Mouse (Mus musculus) neural tube, embryonic 15.5 days (tissue): Measurements from ENCODE around the gene Nectin3. TPM values are rescaled to one million over a fixed set of nuclear protein-coding genes. Genes with fewer than 3 reads are reported as not detected.

Experiments
- ATAC-seq: fragments of 200-750 bp; cut with Nextera tagmentation; 2 replicates; pipeline ENCODE4 v1.8.0; 2017; ENCODE audit warnings: mild to moderate bottlenecking, moderate TSS enrichment, moderate library complexity; ENCODE audit not compliant: low FRiP score
- H3K27ac ChIP-seq: fragments of 300-500 bp; sonication (generic); replicated peaks from 2 replicates; pipeline ENCODE4 v1.5.1; 2015; ENCODE audit warnings: mild to moderate bottlenecking, inconsistent platforms
- H3K27me3 ChIP-seq: fragments of 300-500 bp; sonication (generic); replicated peaks from 2 replicates; pipeline ENCODE4 v1.6.1; 2015; ENCODE audit warnings: inconsistent platforms
- H3K36me3 ChIP-seq: fragments of 300-500 bp; sonication (generic); 2 replicates; pipeline ENCODE4 v1.6.1; 2015; ENCODE audit warnings: inconsistent platforms
- H3K4me1 ChIP-seq: fragments of 300-500 bp; sonication (generic); 2 replicates; pipeline ENCODE4 v1.6.1; 2015; ENCODE audit warnings: inconsistent platforms
- H3K4me2 ChIP-seq: fragments of 300-500 bp; sonication (generic); 2 replicates; pipeline ENCODE4 v1.6.1; 2015; ENCODE audit warnings: inconsistent platforms, mild to moderate bottlenecking, moderate library complexity
- H3K4me3 ChIP-seq: fragments of 300-500 bp; sonication (generic); replicated peaks from 2 replicates; pipeline ENCODE4 v1.5.1; 2015; ENCODE audit warnings: mild to moderate bottlenecking, inconsistent platforms
- H3K9ac ChIP-seq: fragments of 300-500 bp; sonication (generic); replicated peaks from 2 replicates; pipeline ENCODE4 v1.6.1; 2015; ENCODE audit warnings: mild to moderate bottlenecking, inconsistent platforms
- H3K9me3 ChIP-seq: fragments of 300-500 bp; sonication (generic); replicated peaks from 2 replicates; pipeline ENCODE4 v1.6.1; 2016; ENCODE audit warnings: inconsistent platforms
- WGBS: fragments of 180-500 bp; shearing (Covaris S2); methylation state at CpG from one replicate; pipeline ENCODE4 v1.1.7; 2015; ENCODE audit warnings: mixed read lengths; 5-methylcytosine and 5-hydroxymethylcytosine counted together
- polyA plus RNA-seq: library from polyadenylated mRNA; unstranded; fragments of >200 nt; fragmentation: Nextera tagmentation; extraction: Ambion mirVana; gene quantifications from 2 replicates; pipeline ENCODE4 v1.2.1, GENCODE M21; 2015

Nectin3 gene
- polyA plus RNA-seq, 1 experiment from 2014 or later, result 28.9 TPM

GRCm38 (mm10) chr16:46497686-46498420, 472 bp downstream of the Nectin3 start:
- under 1% methylated on average over 32 of the region's 32 CpGs for WGBS
- Histone ChIP-seq H3K4me3 (peak overlapping the region; percentile 97), H3K4me1 (peaks cover 22% of the 10 kb centered on the region), H3K27me3 (no peaks in the 10 kb centered on the region), H3K36me3 (no peaks in the 10 kb centered on the region), H3K9me3 (no peaks in the 10 kb centered on the region), H3K9ac (peak overlapping the region; percentile 91), H3K27ac (peak overlapping the region; percentile 94), H3K4me2 (peak overlapping the region; percentile 66)
- ATAC-seq, result no peak

GRCm38 (mm10) chr16:46496889-46497685, 1.2 kb downstream of the Nectin3 start:
- Histone ChIP-seq H3K4me2 (peak overlapping the region; percentile 66), H3K4me3 (peak overlapping the region; percentile 97), H3K9ac (peak overlapping the region; percentile 91), H3K27ac (peak overlapping the region; percentile 94), H3K36me3 (no peaks in the 10 kb centered on the region), H3K27me3 (no peaks in the 10 kb centered on the region), H3K4me1 (peaks cover 22% of the 10 kb centered on the region), H3K9me3 (no peaks in the 10 kb centered on the region)
- ATAC-seq, result peak; percentile 95
- under 1% methylated on average over 57 of the region's 78 CpGs for WGBS

- peaks cover 22% of the 10 kb centered on the region for H3K4me1 ChIP-seq
- peak overlapping the region; percentile 66 for H3K4me2 ChIP-seq
- peak overlapping the region; percentile 97 for H3K4me3 ChIP-seq
- H3K27me3 ChIP-seq, result no peaks in the 10 kb centered on the region
- peak overlapping the region; percentile 94 for H3K27ac ChIP-seq
- under 1% methylated on average over 69 of the region's 96 CpGs for WGBS
- no peaks in the 10 kb centered on the region for H3K9me3 ChIP-seq
- ATAC-seq, result peak; percentile 43
- no peaks in the 10 kb centered on the region for H3K36me3 ChIP-seq
- peak overlapping the region; percentile 91 for H3K9ac ChIP-seq
Observed at GRCm38 (mm10) chr16:46496031-46496868, 2.1 kb downstream of the Nectin3 start.

GRCm38 (mm10) chr16:46495201-46495600, 3.1 kb downstream of the Nectin3 start:
- no peak overlapping the region for H3K27ac ChIP-seq
- H3K9ac ChIP-seq, result peak overlapping the region; percentile 91
- 25% methylated on average over 3 of the region's 3 CpGs for whole genome bisulfite sequencing
- peaks cover 22% of the 10 kb centered on the region for H3K4me1 ChIP-seq
- ATAC-seq, result no peak
- no peaks in the 10 kb centered on the region for H3K36me3 ChIP-seq
- peak overlapping the region; percentile 97 for H3K4me3 ChIP-seq
- H3K4me2 ChIP-seq, result peak overlapping the region; percentile 66
- H3K27me3 ChIP-seq, result no peaks in the 10 kb centered on the region
- H3K9me3 ChIP-seq, result no peaks in the 10 kb centered on the region

- ATAC-seq, result peak; percentile 73; the same call in 1 of the 2 replicates
- H3K9me3 ChIP-seq, result no peaks in the 10 kb centered on the region
- no peak overlapping the region for H3K27ac ChIP-seq
- no peak overlapping the region for H3K9ac ChIP-seq
- H3K36me3 ChIP-seq, result no peaks in the 10 kb centered on the region
- H3K4me1 ChIP-seq, result 0 out of 2 replicates have a peak, but pooled peaks cover 2% of the 10 kb centered on the region
- H3K27me3 ChIP-seq, result no peaks in the 10 kb centered on the region
- no peak overlapping the region for H3K4me2 ChIP-seq
- no peak overlapping the region for H3K4me3 ChIP-seq
- 64% methylated on average over 3 of the region's 3 CpGs for WGBS
Observed at GRCm38 (mm10) chr16:46487436-46488097, 10.8 kb downstream of the Nectin3 start.

- no peak overlapping the region for H3K4me3 ChIP-seq
- no peak for ATAC-seq
- H3K27me3 ChIP-seq, result no peaks in the 10 kb centered on the region
- H3K36me3 ChIP-seq, result no peaks in the 10 kb centered on the region
- WGBS, result 89% methylated on average over 3 of the region's 3 CpGs
- no peak overlapping the region for H3K27ac ChIP-seq
- no peaks in the 10 kb centered on the region for H3K4me1 ChIP-seq
- H3K4me2 ChIP-seq, result no peak overlapping the region
- no peak overlapping the region for H3K9ac ChIP-seq
- H3K9me3 ChIP-seq, result no peaks in the 10 kb centered on the region
Observed at GRCm38 (mm10) chr16:46477336-46477735, 21.0 kb downstream of the Nectin3 start.

- Histone ChIP-seq H3K4me1 (no peaks in the 10 kb centered on the region), H3K9ac (no peak overlapping the region), H3K4me3 (no peak overlapping the region), H3K4me2 (no peak overlapping the region), H3K36me3 (peaks cover 5% of the 10 kb centered on the region), H3K9me3 (no peaks in the 10 kb centered on the region), H3K27ac (no peak overlapping the region), H3K27me3 (no peaks in the 10 kb centered on the region)
- ATAC-seq, result no peak
- 67% methylated on average over 3 of the region's 3 CpGs for WGBS
Observed at GRCm38 (mm10) chr16:46451421-46451820, 46.9 kb downstream of the Nectin3 start.

GRCm38 (mm10) chr16:46449013-46449412, 49.3 kb downstream of the Nectin3 start:
- Histone ChIP-seq H3K9me3 (no peaks in the 10 kb centered on the region), H3K27ac (no peak overlapping the region), H3K27me3 (no peaks in the 10 kb centered on the region), H3K4me2 (no peak overlapping the region), H3K36me3 (peaks cover 5% of the 10 kb centered on the region), H3K4me3 (no peak overlapping the region), H3K9ac (no peak overlapping the region), H3K4me1 (no peaks in the 10 kb centered on the region)
- no peak for ATAC-seq
- WGBS, result 86% methylated on average over 6 of the region's 6 CpGs

- H3K4me2 ChIP-seq, result no peak overlapping the region
- no peak overlapping the region for H3K4me3 ChIP-seq
- H3K4me1 ChIP-seq, result no peaks in the 10 kb centered on the region
- peaks cover 7% of the 10 kb centered on the region; the same call in 1 of the 2 replicates for H3K36me3 ChIP-seq
- H3K9me3 ChIP-seq, result no peaks in the 10 kb centered on the region
- no peaks in the 10 kb centered on the region for H3K27me3 ChIP-seq
- 89% methylated on average over 5 of the region's 5 CpGs for WGBS
- H3K9ac ChIP-seq, result no peak overlapping the region
- no peak for ATAC-seq
- no peak overlapping the region for H3K27ac ChIP-seq
Observed at GRCm38 (mm10) chr16:46431317-46431716, 67.0 kb downstream of the Nectin3 start.

GRCm38 (mm10) chr16:46416177-46416576, 82.1 kb downstream of the Nectin3 start:
- ATAC-seq, result no peak
- H3K27me3 ChIP-seq, result no peaks in the 10 kb centered on the region
- H3K36me3 ChIP-seq, result 0 out of 2 replicates have a peak, but pooled peaks cover 2% of the 10 kb centered on the region
- no peak overlapping the region for H3K9ac ChIP-seq
- 91% methylated on average over 3 of the region's 3 CpGs for WGBS
- no peak overlapping the region for H3K4me3 ChIP-seq
- no peaks in the 10 kb centered on the region for H3K9me3 ChIP-seq
- H3K27ac ChIP-seq, result no peak overlapping the region
- H3K4me2 ChIP-seq, result no peak overlapping the region
- no peaks in the 10 kb centered on the region for H3K4me1 ChIP-seq

GRCm38 (mm10) chr16:46410739-46411057, 87.6 kb downstream of the Nectin3 start:
- Histone ChIP-seq H3K9me3 (no peaks in the 10 kb centered on the region), H3K4me3 (no peak overlapping the region), H3K4me2 (no peak overlapping the region), H3K36me3 (no peaks in the 10 kb centered on the region), H3K9ac (no peak overlapping the region), H3K27me3 (no peaks in the 10 kb centered on the region), H3K27ac (no peak overlapping the region), H3K4me1 (no peaks in the 10 kb centered on the region)
- no peak for ATAC-seq
- WGBS, result 74% methylated on average over 3 of the region's 3 CpGs
